Mouse (Mus musculus) gastrocnemius, adult 8-10 months (tissue): ENCODE measurements around the gene Afap1l2. TPM values are rescaled to one million over a fixed set of nuclear protein-coding genes. Genes with fewer than 3 reads are reported as not detected.

ENCODE experiments used
- DNase-seq, 2 experiments: peaks; one replicate each; pipeline ENCODE4 v3.0.0; 2022; ENCODE audit warnings: low spot score in 2 of 2
- total RNA-seq, 4 experiments: library from RNA; stranded (reverse); gene quantifications; 2 replicates each; pipeline ENCODE4 v1.2.4; 2022

The Afap1l2 gene
- total RNA-seq, 4 experiments from 2014 or later: 1.4 to 2.1 (median 1.8) TPM

DNA sequence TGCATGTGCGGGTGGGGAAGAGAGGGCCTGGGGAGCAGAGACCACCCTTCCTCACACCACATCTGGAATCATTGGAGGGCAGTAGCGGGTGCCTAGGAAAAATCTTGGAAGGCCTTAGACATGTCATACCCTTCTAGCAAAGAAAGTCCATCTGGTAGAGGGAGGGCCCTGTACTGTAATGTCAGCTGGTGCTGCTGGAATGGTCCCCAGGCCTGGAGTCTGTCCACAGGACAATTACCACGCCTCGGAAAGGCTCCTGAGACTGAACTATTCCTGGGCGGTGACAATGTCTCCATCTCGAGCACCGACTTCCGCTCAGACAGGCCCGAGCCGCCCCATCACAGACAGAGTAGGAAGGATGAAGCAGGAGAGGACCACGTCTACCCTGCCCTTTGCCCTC lies 67.5 kb downstream of the Afap1l2 start:
- peak; percentile 52 to 70 for DNase-seq

DNA sequence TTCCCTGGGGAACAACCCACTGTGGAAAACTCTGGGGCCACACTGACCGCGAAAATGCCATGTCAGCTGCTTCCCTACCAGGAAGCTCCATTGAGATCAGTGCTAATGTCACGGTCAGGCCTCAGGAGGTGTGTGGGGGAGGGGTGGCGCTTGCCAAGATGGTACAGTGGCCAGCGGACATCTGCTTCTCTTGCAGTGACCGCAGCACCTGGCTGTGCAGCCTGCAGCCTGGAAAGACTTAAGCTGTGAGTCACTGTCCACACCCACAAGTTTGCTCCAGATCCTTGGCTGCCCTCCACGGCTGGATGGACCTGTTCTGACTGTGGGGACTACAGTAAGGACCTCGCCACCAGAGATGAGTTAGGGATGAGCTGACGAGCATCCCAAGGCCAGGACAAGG lies 68.2 kb downstream of the Afap1l2 start:
- DNase-seq: peak; percentile 57 to 70

DNA sequence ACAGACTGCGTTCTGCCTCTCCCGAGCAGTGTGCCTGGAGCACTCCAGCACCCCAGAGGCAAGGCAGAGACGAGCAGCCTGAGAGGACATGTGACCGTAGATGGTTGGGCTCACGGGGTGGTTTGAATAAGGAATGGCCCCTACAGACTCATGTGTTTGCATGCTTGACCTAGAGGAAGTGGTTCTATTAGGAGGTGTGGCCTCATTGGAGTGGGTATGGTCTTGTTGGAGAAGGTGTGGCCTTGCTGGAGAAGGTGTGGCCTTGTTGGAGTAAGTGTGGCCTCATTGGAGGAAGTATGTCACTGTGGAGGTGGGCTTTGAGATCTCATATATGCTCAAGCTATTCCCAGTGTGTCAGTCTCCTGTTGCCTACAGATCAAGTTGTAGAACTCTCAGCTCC lies 70.1 kb downstream of the Afap1l2 start:
- no peak for DNase-seq

DNA sequence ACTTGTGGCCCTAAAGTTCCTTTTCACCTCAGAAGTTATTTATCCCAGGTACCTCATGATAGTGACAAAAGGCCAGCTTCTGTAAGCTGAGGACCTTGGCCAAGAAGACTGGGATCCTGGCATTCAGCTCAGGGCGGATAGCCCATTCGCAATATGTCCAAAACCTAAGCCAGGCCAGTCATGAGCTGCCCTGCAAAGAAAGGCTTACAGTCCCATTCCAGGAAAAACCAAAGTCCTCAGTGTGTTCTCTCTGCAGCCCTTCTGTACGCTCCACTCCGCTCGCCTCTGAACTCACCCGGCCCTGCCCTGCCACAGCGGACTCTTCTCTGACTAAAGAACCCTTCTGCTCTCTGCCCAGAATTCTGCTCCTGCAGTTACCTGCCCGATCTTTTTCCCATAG lies 71.8 kb downstream of the Afap1l2 start:
- no peak for DNase-seq

DNA sequence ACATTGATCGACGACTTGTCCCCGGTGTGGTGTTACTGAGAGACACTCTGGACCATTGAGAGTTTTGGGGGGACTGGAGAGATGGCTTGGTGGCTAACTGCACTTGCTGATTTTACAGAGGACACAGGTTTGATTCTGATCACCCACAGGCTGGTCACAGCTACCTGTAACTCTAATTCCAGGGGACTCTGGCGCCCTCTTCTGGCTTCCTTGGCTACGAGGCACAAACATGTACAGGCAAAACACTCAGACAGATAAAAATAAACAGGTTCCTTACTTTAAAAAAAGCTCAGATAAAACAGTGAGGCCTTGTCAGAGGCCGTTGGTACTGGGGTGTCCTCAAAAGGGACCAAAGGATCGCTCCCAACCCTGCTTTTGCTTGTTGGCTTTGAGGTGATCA lies 72.3 kb downstream of the Afap1l2 start:
- no peak for DNase-seq

DNA sequence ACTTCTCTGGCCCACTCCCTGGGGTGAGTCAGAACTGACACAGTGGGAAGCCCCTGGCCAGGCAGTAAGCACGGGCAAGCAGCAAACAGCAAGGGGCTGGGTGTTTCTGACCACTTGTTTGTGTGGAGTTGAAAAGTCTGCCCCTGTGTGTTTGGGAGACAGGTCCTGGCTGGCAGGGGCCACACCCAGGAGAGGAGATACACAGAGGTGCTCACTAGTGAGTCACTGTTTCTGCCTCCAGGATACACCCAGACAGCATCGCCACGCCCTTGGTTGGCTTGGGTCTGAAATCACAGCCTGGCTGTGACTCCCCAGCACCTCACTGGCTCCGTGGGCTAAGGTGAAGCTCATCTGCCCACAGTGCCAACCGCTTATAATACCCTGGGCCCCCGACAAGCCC lies 72.9 kb downstream of the Afap1l2 start:
- no peak for DNase-seq

DNA sequence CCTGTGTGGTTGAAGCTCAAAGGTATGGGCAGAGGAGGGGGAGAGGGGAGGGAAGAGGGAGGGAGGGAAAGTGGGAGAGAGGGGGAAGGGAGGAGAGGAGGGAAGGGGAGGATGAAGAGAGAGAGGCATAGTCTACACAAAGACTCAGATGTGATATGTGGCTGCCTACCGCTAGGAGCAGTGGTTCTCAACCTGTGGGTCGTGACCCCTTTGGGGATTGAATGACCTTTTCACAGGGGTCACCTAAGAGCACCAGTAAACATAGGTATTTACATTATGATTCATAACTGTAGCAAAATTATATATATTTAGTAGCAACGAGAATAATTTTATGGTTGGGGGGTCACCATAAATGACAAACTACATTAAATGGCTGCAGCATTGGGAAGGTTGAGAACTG lies 74.2 kb downstream of the Afap1l2 start:
- DNase-seq: no peak

DNA sequence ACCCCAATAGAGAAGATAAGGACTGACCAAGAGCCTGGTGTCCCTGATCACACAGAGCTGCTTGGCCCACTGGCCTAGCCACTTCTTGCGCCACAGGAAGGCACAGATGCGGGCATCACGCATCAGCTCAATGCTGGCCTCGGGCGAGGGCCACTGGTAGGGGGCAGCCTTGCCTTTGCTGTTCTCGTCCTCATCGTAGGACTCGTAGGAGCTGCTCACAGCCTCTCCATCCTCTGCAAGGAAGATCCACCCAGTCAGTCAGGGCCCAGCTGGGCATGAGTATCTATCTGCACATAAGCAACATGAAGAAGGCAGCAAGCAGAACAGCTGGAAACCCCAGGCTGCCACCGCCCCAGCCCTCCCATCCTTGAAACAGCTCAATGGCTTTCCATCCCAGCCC lies 78.0 kb downstream of the Afap1l2 start:
- no peak for DNase-seq

DNA sequence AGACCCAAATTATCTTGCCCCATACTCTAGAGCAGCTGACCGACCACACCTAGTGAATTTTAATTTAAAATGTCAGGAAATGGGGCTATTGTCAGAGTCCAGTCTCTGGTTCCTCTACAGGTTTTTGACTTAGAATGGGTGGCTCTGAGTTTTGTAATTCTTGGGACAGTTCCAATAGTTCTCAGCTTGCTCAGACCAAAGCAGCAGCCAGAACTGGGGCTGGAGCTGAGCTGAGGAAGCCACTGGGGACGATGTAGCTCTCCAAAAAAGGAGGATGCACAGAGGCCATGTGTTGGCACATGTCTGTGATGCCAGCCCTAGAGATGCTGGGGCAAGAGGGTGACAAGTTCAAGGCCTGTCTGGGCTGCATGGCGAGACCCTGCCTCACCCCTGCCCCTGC lies 78.6 kb downstream of the Afap1l2 start:
- no peak for DNase-seq

DNA sequence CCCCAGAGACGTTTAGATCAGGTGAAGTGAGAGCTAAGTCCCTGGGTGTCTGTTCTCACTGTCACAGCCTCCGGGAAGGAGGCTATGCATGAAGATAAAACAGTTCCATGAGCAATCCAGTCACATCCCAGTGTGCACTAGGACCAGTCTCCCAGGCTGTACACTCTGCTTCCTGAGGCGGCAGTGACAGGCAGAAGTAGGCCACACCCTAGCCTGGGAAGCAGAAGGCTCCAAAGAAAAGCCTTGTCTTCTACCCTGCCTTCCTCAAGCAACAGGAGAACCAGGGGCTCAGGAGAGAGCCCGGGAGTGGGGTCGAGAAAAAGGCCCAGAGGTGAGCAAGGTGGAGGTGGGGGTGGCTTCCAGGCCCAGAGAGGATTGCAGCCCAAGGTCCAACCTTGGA lies 86.3 kb downstream of the Afap1l2 start:
- DNase-seq: no peak

DNA sequence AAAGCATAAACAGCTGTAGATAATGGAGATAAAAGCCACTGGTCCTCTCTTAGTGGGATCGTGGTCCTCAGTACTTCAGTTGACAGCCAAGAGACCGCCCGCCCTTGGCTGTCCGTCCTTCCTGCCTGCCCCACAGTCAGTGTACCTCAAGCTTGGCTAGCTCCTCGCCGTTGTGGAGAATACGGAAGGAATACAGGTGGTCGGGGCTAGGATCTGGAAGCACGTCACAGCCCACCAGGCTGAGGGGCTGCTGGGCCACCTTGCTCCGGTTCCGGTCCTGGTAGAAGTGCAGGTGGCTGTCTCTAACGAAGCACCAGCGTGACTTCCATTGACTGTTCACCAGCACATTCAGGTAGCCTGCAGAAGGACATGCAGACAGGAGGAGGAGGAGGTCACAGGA lies 87.8 kb downstream of the Afap1l2 start:
- DNase-seq: no peak

DNA sequence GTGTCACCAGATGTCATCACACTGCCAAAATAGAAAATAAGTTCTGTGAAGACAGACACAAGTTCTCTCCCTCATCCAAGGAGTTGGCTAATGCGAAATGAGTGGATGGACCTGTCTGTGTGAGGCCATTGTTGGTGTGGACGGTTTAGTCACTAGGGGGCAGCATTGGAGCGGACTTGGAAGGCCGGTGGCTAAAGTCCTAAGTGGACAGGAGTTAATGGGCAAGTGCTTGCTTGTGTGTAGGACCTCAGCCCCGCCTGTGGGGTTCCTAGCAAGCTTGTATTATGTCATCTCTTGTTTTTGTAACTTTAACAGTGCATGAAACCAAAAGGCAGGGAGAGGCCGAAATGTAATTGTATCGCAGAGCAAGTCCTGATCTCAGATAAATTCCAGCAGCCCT lies 88.4 kb downstream of the Afap1l2 start:
- peak; percentile 78 to 79 for DNase-seq

DNA sequence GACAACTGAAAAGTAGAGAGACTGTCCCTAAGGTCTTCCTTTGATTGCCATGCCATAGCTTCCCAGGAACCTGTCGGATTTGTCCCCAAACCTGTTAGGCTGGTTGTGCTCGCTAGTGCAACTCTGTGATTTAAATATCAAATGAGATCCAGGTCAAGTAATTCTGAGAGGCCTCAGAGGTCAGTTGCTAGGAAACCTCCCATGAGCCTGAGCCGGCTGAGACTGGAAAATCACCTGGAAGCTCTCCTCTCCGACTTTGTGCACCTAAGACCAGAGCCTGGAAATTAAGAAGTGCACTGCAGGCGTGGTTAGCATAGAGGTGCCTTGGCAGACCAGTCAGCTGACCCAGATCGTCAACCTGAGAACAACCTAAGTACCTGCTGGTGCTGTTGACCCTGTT lies 92.9 kb downstream of the Afap1l2 start:
- no peak for DNase-seq

DNA sequence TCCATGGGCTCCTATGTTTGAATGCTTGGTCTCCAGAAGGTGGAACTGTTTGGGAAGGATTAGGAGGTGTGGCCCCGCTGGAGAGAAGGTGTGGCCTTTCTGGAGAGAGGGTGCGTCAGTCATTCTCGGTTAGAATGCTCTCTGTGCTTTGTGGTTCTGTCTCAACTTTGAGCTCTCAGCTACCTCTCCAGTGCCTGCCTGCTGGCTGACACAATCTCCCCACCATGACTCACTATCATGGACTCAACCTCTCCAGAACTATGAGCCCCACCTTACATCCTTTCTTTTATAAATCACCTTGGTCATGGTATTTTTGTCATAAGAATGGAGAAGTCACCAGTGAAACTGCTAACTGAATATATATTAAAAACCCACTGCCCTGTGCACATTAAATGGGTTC lies 93.4 kb downstream of the Afap1l2 start:
- DNase-seq: no peak

DNA sequence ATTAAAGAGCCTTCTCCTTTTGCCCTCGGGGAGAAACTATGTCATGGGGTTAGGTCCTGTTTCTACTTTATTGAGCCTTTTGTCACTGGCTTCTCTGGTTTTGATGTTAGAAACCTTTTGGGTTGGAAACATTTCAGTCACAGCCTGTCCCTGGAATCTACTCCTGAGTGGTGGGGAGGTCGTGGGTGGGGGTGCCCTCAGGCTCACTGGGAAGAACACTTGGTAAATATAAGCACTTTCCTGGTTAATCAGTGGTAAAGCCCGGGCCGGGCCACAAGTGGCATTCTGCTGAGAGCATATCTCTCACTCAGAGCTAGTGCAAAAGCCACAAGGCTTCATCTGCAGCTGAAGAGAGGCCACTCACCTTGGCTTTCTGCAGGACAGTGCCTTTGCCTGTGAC lies 94.3 kb downstream of the Afap1l2 start:
- no peak for DNase-seq

DNA sequence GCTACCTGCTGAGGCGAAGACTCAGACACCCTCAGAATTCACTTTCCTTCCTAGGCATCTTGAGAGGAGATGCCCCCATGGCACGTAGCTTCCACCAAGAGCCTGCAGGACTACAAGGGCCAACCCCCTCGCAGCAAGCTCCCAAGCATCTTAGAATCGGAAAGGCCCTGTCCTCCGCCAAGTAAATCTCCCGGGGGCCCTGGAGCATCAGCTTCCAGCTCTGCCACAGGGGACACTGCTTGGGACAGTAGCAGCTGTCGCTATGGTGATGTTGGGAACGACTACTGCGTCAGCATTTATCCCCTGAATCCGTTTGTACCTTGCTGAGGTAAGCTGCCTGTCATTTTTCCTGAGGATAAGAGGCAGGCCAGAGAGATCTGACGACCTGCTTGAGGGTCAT lies 97.5 kb downstream of the Afap1l2 start:
- DNase-seq: no peak

DNA sequence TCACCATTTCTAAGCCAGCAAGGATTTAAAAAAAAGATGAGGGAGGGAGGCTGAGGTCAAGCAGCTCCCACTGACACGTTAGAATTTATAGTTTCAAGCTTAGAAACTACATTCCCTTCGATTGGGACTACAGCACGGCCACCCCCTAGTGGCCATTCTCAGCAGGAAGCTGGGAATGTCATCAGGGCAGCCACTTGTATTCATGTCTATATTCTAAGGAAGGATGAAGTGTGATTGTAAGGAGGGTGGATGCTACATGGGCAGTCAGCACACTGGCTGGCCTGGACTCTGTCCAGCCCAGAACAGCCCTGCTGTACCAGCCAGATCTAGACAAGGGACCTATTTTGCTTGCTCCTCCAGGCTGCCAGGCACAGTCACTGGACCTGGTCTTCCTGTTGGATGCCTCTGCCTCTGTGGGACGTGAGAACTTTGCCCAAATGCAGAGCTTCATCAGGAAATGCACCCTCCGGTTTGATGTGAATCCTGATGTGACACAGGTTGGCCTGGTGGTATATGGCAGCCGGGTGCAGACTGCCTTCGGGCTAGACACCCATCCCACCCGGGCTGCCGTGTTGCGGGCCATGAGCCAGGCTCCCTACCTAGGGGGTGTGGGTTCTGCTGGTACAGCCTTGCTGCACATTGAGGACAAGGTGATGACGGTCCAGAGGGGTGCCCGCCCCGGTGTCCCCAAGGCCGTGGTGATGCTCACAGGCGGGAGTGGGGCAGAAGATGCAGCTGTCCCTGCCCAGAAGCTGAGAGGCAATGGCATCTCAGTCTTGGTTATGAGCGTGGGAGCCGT lies 99.4 kb downstream of the Afap1l2 start:
- DNase-seq: no peak

DNA sequence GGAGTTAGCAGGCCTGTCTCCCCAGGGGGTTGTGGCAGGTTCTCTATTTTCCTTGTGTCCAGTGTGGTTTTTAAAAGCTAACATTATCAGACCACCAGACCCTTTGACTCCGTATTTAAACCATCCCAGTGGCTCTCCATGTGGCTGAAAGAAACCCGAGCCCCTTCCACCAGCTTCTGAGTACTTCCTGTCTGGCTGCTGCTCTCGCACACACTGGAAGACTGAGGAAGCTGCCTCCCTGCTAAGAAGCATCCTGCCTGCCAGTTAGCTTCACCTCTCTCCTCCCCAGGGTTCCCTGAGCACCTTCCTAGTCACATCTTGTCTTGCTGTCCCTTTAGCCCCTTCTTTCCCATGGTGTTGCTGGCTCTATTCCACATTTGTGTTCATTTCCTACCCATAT lies 100.2 kb downstream of the Afap1l2 start:
- no peak for DNase-seq

DNA sequence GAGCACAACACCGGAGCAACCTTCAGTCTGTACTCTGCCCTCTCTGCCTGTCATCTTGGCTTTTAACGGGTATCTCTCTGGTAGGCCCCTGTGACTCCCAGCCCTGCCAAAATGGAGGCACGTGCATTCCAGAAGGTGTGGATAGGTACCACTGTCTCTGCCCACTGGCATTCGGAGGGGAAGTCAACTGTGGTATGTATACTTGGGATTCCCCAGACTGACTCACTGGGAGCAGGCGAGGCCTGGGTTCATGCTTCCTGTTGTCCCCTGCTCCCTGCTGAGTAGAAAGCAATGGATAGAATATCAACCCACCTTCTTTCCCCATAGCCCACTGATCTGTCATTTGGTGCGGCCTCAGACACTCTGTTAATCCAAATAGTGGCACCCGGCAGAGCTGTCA lies 102.6 kb downstream of the Afap1l2 start:
- no peak for DNase-seq

DNA sequence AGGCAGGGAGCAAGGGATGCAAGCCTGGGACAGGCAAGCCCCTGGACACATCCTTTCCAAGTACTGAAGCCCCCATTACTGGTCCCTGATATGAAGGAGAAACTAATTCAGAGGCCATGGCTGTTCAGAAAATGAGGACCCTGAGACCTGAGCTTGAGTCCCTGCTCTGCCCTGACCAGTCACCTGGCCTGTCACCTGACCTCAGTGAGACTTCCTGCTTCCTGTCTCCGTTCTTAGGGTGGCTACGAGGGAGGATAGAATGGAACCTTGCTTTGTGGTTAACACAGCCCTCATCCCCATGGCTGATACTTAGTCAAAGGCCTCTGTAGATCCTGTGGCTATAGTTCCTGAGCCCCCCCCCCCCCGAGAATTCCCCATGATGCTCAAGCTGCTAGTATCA lies 103.9 kb downstream of the Afap1l2 start:
- DNase-seq: no peak

DNA sequence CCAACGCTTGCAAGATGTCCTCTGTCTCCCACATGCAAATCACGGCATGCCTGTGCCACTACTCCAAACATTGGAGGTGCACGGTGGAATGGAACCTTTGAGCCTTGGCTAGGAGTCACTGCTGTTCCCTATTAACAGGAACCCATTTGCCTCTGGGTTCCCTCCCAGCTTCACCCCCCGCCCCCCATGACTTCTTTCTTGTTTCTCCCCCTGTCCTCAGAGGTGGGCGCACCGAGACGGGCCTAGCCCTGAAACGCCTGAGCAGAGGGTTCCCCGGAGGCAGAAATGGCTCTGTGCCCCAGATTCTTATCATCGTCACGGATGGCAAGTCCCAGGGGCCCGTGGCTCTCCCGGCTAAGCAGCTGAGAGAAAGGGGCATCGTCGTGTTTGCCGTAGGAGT lies 110.4 kb downstream of the Afap1l2 start:
- no peak for DNase-seq

DNA sequence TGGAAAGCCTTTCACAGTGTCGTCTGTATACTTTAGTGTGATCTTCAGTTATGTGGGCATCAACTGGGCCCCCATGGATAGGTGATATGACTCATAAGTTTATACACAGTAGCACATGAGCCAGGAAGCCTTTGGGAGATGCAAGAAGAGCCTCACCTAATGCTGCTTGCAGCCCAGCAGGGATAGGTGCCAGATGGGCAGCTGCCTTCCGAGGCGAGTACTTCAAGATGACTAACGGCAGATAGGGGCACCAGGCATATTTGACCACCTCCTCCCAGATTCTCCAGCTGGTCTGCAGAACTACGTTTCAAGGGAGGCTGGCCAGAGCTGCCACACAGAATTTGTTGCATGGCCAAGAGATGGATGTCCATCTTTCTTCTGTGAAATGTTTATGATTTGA lies 114.7 kb downstream of the Afap1l2 start:
- DNase-seq: no peak

DNA sequence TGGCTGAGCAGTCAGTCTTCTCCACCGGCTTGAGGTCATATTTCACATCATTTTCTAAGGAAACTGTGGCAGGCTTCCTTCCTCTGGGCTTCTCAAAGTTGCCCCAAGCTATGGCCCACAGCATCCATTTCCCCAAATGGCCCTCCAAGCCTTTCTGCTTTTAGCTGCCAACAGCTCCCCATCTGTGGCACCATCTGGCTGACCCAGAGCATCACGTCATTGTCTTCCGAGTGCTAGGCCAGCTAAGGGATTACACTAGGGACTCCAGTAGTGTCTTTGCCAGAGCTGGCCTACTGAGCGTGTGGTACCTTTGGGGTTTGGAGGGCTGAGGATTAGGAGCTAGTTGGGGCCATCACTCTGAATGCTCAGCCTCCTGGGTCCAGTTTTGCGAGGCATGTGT lies 115.4 kb downstream of the Afap1l2 start:
- DNase-seq: no peak

DNA sequence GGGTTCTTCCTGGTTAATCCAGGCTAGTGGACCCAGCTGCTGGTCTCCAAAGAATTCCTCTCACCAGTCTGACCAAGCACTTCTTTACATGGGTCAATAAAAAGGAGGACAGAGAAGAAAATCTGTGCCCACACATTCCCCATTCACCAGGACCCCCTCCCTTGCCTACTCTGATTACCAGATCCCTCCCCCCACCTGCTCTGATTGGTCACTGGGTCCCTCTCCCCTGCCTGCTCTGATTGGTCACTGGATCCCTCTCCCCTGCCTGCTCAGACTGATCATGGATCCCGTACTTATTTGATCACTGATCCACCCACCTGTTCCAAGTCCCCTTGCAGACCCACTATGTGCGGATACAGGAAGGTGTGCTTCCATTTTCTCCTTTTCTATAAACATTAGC lies 116.6 kb downstream of the Afap1l2 start:
- DNase-seq: no peak
